Mouse (Mus musculus) cerebellum, adult 11 months (tissue): ENCODE measurements at regions not wholly inside any gene's neighbourhood (a gene's known extent, or its start where the extent isn't known, plus 50 kb on each side); places are given as distances from the start of the nearest gene placed in this dataset.
A peak's percentile ranks its signal among the peaks of the same experiment; 100 is the strongest.

Experiments
- DNase-seq: peaks from one replicate; pipeline ENCODE4 v3.0.0; 2022

GRCm38 (mm10) chr13:42518686-42519085 lies 161.7 kb upstream of the Phactr1 start:
- no peak for DNase-seq

GRCm38 (mm10) chr13:42522553-42522952 lies 157.9 kb upstream of the Phactr1 start:
- DNase-seq: no peak

- DNase-seq: no peak
These were observed 154.3 kb upstream of the Phactr1 start for GRCm38 (mm10) chr13:42526163-42526562.

- no peak for DNase-seq
These were observed 153.5 kb upstream of the Phactr1 start for GRCm38 (mm10) chr13:42526966-42527365.

GRCm38 (mm10) chr13:42528169-42528568 lies 152.3 kb upstream of the Phactr1 start:
- no peak for DNase-seq

GRCm38 (mm10) chr13:42536501-42537210 lies 143.8 kb upstream of the Phactr1 start:
- no peak for DNase-seq

- no peak for DNase-seq
These were observed 142.4 kb upstream of the Phactr1 start for GRCm38 (mm10) chr13:42538046-42538445.

GRCm38 (mm10) chr13:42544536-42545094 lies 135.8 kb upstream of the Phactr1 start:
- DNase-seq: no peak

GRCm38 (mm10) chr13:42546389-42546788 lies 134.0 kb upstream of the Phactr1 start:
- no peak for DNase-seq

- DNase-seq: no peak
These were observed 133.6 kb upstream of the Phactr1 start for GRCm38 (mm10) chr13:42546851-42547250.

- DNase-seq: no peak
These were observed 131.3 kb upstream of the Phactr1 start for GRCm38 (mm10) chr13:42549021-42549559.

GRCm38 (mm10) chr13:42554961-42555360 lies 125.5 kb upstream of the Phactr1 start:
- no peak for DNase-seq

- DNase-seq: no peak
These were observed 121.9 kb upstream of the Phactr1 start for GRCm38 (mm10) chr13:42558526-42558925.

- DNase-seq: no peak
These were observed 119.0 kb upstream of the Phactr1 start for GRCm38 (mm10) chr13:42561446-42561845.

GRCm38 (mm10) chr13:42565291-42566058 lies 114.9 kb upstream of the Phactr1 start:
- no peak for DNase-seq

- no peak for DNase-seq
These were observed 109.6 kb upstream of the Phactr1 start for GRCm38 (mm10) chr13:42570600-42571348.

- DNase-seq: no peak
These were observed 106.2 kb upstream of the Phactr1 start for GRCm38 (mm10) chr13:42574189-42574588.

GRCm38 (mm10) chr13:42575725-42576426 lies 104.5 kb upstream of the Phactr1 start:
- peak; percentile 53 for DNase-seq

GRCm38 (mm10) chr13:42579471-42579870 lies 101.0 kb upstream of the Phactr1 start:
- DNase-seq: no peak

- no peak for DNase-seq
These were observed 91.3 kb upstream of the Phactr1 start for GRCm38 (mm10) chr13:42589136-42589535.

- no peak for DNase-seq
These were observed 90.8 kb upstream of the Phactr1 start for GRCm38 (mm10) chr13:42589607-42590006.

- DNase-seq: no peak
These were observed 90.0 kb upstream of the Phactr1 start for GRCm38 (mm10) chr13:42590415-42590814.
